Mouse (Mus musculus): ENCODE measurements around the gene Ndufa7.

- TF ChIP-seq POLR2A (IDR thresholded peaks at IDR 0.05; ENCODE audit: borderline replicate concordance, extremely low read depth, insufficient read depth, insufficient read length, poor library complexity, severe bottlenecking) (no peak), CTCF (IDR thresholded peaks at IDR 0.05; ENCODE audit: borderline replicate concordance, extremely low read depth, insufficient read depth, insufficient read length) (no peak)
Measured at GRCm38 (mm10) chr17:33857816-33858215, 33.4 kb downstream of the Ndufa7 start.

Data from brain, embryonic 14.5 days (tissue).